Mouse (Mus musculus) ES-E14 (cell line): ENCODE measurements at regions not wholly inside any gene's neighbourhood (a gene's known extent, or its start where the extent isn't known, plus 50 kb on each side); places are given as distances from the start of the nearest gene placed in this dataset.

Experiments used
- HCFC1 ChIP-seq: IDR thresholded peaks from 2 replicates; pipeline ENCODE4 v1.6.1; 2012; ENCODE audit warnings: low read length, inconsistent platforms, borderline replicate concordance; ENCODE audit not compliant: insufficient read depth
- MAFK ChIP-seq: IDR thresholded peaks from 2 replicates; pipeline ENCODE4 v1.6.1; 2014; ENCODE audit warnings: mild to moderate bottlenecking, low read depth, low read length, inconsistent platforms; ENCODE audit not compliant: insufficient read depth
- ZNF384 ChIP-seq: IDR thresholded peaks from 2 replicates; pipeline ENCODE4 v1.6.1; 2012; ENCODE audit warnings: low read depth, low read length, inconsistent platforms

DNA sequence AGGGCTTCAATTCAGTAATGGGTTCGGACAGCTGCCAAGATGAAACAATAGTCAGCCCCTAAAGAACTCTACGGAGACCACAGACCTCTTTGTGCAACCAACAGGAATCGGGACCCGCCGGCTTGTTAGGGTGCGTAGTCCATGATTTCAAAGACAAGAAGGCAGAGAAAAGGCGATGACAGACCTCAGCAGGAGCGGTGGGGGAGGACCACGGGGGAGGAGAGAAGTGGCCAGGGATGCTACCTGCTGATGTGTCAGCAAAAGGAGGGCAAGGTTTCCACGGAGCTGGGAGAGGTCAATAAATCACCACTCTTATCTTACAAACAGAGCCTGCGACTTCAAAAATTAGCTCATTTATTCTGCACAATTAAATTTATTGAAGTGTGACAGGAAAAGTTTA is 388.4 kb upstream of the Id4 start:
- TF ChIP-seq MAFK, result no peak
- no peak for TF ChIP-seq ZNF384
- no peak for TF ChIP-seq HCFC1
